13 mouse cellular contexts compared by ENCODE assay signal in the genomic region with DNA sequence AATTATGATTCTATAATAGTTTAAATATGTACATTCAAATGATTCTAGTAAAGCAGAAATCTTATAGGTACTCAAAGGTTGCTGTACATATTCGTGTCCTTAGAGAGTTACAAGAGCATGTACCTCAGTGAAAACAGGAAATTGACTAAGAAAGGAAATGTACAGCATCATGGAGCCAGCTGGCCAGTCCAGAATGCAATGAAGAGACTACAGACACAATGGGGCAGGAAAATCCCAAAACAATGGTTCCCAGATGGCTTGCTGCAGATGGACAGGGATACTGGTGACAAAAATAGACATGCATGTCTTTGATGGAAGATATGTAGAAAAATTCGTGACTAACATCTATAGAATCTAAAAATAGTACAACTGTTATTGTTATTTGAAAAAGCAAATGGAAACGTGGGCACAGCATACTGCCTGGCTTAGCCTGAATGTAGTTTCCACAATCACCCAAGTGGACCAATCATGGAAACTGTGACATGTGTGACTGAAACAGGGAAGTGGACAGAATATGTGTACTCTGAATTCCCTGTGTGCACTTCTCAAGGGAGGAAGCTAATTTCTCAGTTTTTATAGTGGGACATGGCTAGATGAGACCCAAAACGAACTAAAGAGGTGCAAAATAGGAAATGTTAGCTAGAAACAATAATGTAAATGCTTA. TPM values are rescaled to one million over a fixed set of nuclear protein-coding genes. Genes with fewer than 3 reads are reported as not detected.
DNase-seq lines count a peak whose midpoint lies in the region; ATAC-seq and TF ChIP-seq lines count a peak whose summit lies in the region.
"Had no signal": no experiment of that assay in that cellular context is flagged by ENCODE, and none has a peak within 500 bp of the region (broad histone marks: within the 10 kb centered on the region; RNA-seq: fewer than 3 reads in every experiment).

No protein-coding gene starts in this region.

- WGBS in heart, adult 2 months, result 27% methylated on average over 4 of the region's 4 CpGs
- 37% methylated on average over 4 of the region's 4 CpGs for WGBS in lung, postnatal 0 days
- WGBS in midbrain, embryonic 16.5 days, result 46% methylated on average over 4 of the region's 4 CpGs

- H3K9me3 ChIP-seq in lung, postnatal 0 days (ENCODE audit: low read length), result no peaks in the 10 kb centered on the region
- no peaks in the 10 kb centered on the region for H3K9me3 ChIP-seq in midbrain, embryonic 16.5 days (replicated peaks; ENCODE audit: control insufficient read depth, low read length, poor library complexity, severe bottlenecking)
- H3K9me3 ChIP-seq: megakaryocyte, embryonic 14.5 days had no signal

- H3K4me2 ChIP-seq in lung, postnatal 0 days (replicated peaks; ENCODE audit: low read depth, low read length), result no peak overlapping the region
- no peak overlapping the region for H3K4me2 ChIP-seq in midbrain, embryonic 16.5 days (ENCODE audit: low read length)

- no peak overlapping the region for H3K9ac ChIP-seq in heart, adult 2 months (ENCODE audit: low read depth, low read length)
- no peak overlapping the region for H3K9ac ChIP-seq in lung, postnatal 0 days (replicated peaks; ENCODE audit: low read depth)
- no peak overlapping the region for H3K9ac ChIP-seq in midbrain, embryonic 16.5 days (ENCODE audit: low read depth, low read length)

- no peaks in the 10 kb centered on the region for H3K27me3 ChIP-seq in heart, adult 2 months (ENCODE audit: control insufficient read depth, insufficient read depth, low read length)
- H3K27me3 ChIP-seq in lung, postnatal 0 days (replicated peaks; ENCODE audit: insufficient read depth, low read length), result no peaks in the 10 kb centered on the region
- H3K27me3 ChIP-seq in midbrain, embryonic 16.5 days (ENCODE audit: control insufficient read depth, insufficient read depth, low read depth, low read length), result no peaks in the 10 kb centered on the region
- H3K27me3 ChIP-seq: megakaryocyte, embryonic 14.5 days had no signal

- TF ChIP-seq CTCF in heart, adult 2 months (IDR thresholded peaks at IDR 0.05), result no peak
- no peak for TF ChIP-seq CTCF in lung, postnatal 0 days (IDR thresholded peaks at IDR 0.05)
- no peak for TF ChIP-seq CTCF in embryonic fibroblast, embryonic 13.5 days (IDR thresholded peaks at IDR 0.05; ENCODE audit: borderline replicate concordance, insufficient read depth, low read length)

- H3K27ac ChIP-seq in heart, adult 2 months, result peak overlapping the region; percentile 40
- H3K27ac ChIP-seq in lung, postnatal 0 days (ENCODE audit: low read length), result no peak overlapping the region
- H3K27ac ChIP-seq in embryonic fibroblast, embryonic 13.5 days (ENCODE audit: insufficient read depth, low read length), result peak overlapping the region; percentile 52
- no peak overlapping the region for H3K27ac ChIP-seq in midbrain, embryonic 16.5 days (ENCODE audit: low read length)
- H3K27ac ChIP-seq: left cerebral cortex, adult 2 months had no signal

- H3K79me2 ChIP-seq in heart, adult 2 months (replicated peaks; ENCODE audit: control insufficient read depth, insufficient read depth, low read length), result no peaks in the 10 kb centered on the region

- no peak overlapping the region for H3K4me3 ChIP-seq in heart, adult 2 months
- no peak overlapping the region for H3K4me3 ChIP-seq in lung, postnatal 0 days (ENCODE audit: low read depth, low read length)
- no peak overlapping the region for H3K4me3 ChIP-seq in embryonic fibroblast, embryonic 13.5 days (ENCODE audit: insufficient read depth, low read length)
- no peak overlapping the region for H3K4me3 ChIP-seq in midbrain, embryonic 16.5 days (ENCODE audit: low read depth, low read length)
- H3K4me3 ChIP-seq: left cerebral cortex, adult 2 months; megakaryocyte, embryonic 14.5 days; myocyte had no signal

- peaks cover 2% of the 10 kb centered on the region for H3K36me3 ChIP-seq in heart, adult 2 months (ENCODE audit: control insufficient read depth, insufficient read depth, low read length)
- no peaks in the 10 kb centered on the region for H3K36me3 ChIP-seq in lung, postnatal 0 days (ENCODE audit: insufficient read depth, low read length)
- H3K36me3 ChIP-seq in midbrain, embryonic 16.5 days (ENCODE audit: control insufficient read depth, insufficient read depth, low read length), result no peaks in the 10 kb centered on the region

- DNase-seq in heart, adult 2 months, result peak in 1 of 2 experiments; percentile 11
- DNase-seq in heart, postnatal 25 days (ENCODE audit: low spot score), result no peak
- peak; percentile 24 for DNase-seq in lung, postnatal 0 days (ENCODE audit: low spot score)
- no peak for DNase-seq in lung, adult 18-20 months
- no peak for DNase-seq in cerebellum, adult 9-11 months
- DNase-seq: cerebellum, postnatal 10 days; kidney, postnatal 25 days had no signal

- peak; percentile 74 for ATAC-seq in lung, postnatal 0 days
- ATAC-seq in neutrophil, adult 5-6 weeks (ENCODE audit: extremely low read depth, insufficient number of reproducible peaks, low FRiP score, poor library complexity, severe bottlenecking), result peak; percentile 46; the same call in 1 of the 2 replicates
- no peak for ATAC-seq in midbrain, embryonic 16.5 days

- no peak for TF ChIP-seq POLR2A in heart, adult 2 months (IDR thresholded peaks at IDR 0.05; ENCODE audit: insufficient read depth, low read depth, low read length)
- TF ChIP-seq POLR2A in embryonic fibroblast, embryonic 13.5 days (IDR thresholded peaks at IDR 0.05; ENCODE audit: low read depth, low read length), result no peak

- intact Hi-C loops in heart, adult 2 months (cut with DNase I), result loop anchor here (5.0 kb wide), 2 partner anchors 37 to 87 kb away; no protein-coding TSS in a partner anchor
- intact Hi-C loops in heart, postnatal 25 days (cut with DNase I), result no loop called here

- 0 out of 2 replicates have a peak, but pooled peaks have one; percentile 24 for TF ChIP-seq EP300 in heart, adult 2 months (IDR thresholded peaks at IDR 0.05; ENCODE audit: insufficient read depth, low read depth, low read length)
- TF ChIP-seq EP300 in lung, postnatal 0 days (IDR thresholded peaks at IDR 0.05), result peak; percentile 71

- H3K4me1 ChIP-seq in heart, adult 2 months (ENCODE audit: control insufficient read depth, insufficient read depth, low read length), result peaks cover 4% of the 10 kb centered on the region
- no peaks in the 10 kb centered on the region; the same call in 1 of the 2 replicates for H3K4me1 ChIP-seq in lung, postnatal 0 days (ENCODE audit: insufficient read depth, low read depth, low read length)
- H3K4me1 ChIP-seq in embryonic fibroblast, embryonic 13.5 days (ENCODE audit: control insufficient read depth, insufficient read depth, low read length), result peaks cover 5% of the 10 kb centered on the region
- H3K4me1 ChIP-seq in midbrain, embryonic 16.5 days (ENCODE audit: control insufficient read depth, insufficient read depth, low read length), result no peaks in the 10 kb centered on the region

RNA-seq across cellular contexts. Expression of a gene that starts 58.7 kb away (rescaled TPM):
- total RNA-seq in heart, adult 2 months (2021), result 10 to 100 TPM; 39.9 to 47.1 TPM
- polyA plus RNA-seq in heart, adult 2 months (2012; rRNA removed), result 51.7 and 91.3 TPM in 2 replicates
- total RNA-seq in heart, postnatal 25 days (2021), result 10 to 100 TPM; 54.1 to 54.7 TPM
- 158 and 187 TPM in 2 replicates for polyA plus RNA-seq in lung, postnatal 0 days (2015; fragmentation: Nextera tagmentation; extraction: Ambion mirVana)
- polyA plus RNA-seq in embryonic fibroblast, embryonic 13.5 days (2011; ENCODE audit: insufficient read length, low read depth, missing spikeins), result 235 and 307 TPM in 2 replicates
- total RNA-seq in neutrophil, adult 5-6 weeks (2017), result 69.5 and 84.2 TPM in 2 replicates
- 70.2 and 77.8 TPM in 2 replicates for polyA plus RNA-seq in midbrain, embryonic 16.5 days (2015; fragmentation: Nextera tagmentation; extraction: Ambion mirVana)

Comparison
In these comparisons a context has a peak if more than half of its experiments do, and no peak if none do; other contexts are left out.
1. H3K27ac ChIP-seq: peak in heart, adult 2 months (single experiment) and embryonic fibroblast, embryonic 13.5 days (single experiment); none in lung, postnatal 0 days (single experiment) and midbrain, embryonic 16.5 days (single experiment).